Mouse (Mus musculus): ENCODE results near the gene Hist3h2ba.

The Hist3h2ba gene

DNA sequence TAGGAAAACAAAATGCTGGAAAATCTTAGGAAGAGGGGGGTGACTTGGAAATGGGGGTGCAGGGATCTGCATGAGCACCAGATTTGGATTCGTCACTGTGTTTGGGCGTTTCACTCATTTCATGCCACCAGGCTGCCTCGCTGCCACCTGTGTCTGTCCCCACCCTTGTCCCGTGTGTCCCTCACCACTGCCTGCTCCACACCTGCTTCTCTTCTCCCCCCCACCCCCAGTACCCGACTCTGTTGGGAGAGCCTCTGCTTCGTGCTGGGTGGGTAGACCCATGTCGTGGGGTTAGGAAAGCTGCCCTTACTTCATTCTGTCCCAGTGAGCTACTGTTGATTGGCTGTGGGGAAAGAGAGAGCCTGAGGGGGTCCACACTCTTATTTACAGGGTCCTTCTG, 35.9 kb downstream of the Hist3h2ba start:
- no peak for DNase-seq (ENCODE audit: extremely low spot score, low read depth, low spot score)

GRCm38 (mm10) chr11:58985299-58985917, 36.7 kb downstream of the Hist3h2ba start:
- no peak for DNase-seq (ENCODE audit: extremely low spot score, low read depth, low spot score)

- DNase-seq (ENCODE audit: extremely low spot score, low read depth, low spot score): no peak
These were observed 40.4 kb downstream of the Hist3h2ba start for GRCm38 (mm10) chr11:58989166-58989565.

- no peak for DNase-seq (ENCODE audit: extremely low spot score, low read depth, low spot score)
These were observed 41.4 kb downstream of the Hist3h2ba start for GRCm38 (mm10) chr11:58990141-58990540.

GRCm38 (mm10) chr11:58990794-58991193, 42.1 kb downstream of the Hist3h2ba start:
- DNase-seq (ENCODE audit: extremely low spot score, low read depth, low spot score): no peak

DNA sequence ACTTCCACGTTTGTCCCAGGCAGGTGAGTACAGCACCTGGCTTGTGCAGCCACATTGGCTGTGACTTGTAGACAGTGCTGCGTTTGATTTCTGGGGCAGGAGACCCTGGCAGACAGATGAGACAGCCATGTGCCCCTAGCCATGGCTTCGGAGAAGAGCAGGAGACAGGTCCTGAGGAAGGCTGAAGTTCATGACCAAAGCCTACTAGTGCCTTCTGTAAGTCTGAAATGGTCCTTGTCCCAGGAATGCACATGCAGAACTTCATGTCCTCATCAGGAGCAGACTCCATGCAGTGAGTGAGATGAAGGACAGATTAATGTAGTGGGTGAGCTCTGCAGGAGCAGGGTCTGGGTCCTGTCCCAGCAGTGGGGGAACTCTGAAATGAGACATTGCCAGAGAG, 43.2 kb downstream of the Hist3h2ba start:
- DNase-seq (ENCODE audit: extremely low spot score, low read depth, low spot score): no peak

DNA sequence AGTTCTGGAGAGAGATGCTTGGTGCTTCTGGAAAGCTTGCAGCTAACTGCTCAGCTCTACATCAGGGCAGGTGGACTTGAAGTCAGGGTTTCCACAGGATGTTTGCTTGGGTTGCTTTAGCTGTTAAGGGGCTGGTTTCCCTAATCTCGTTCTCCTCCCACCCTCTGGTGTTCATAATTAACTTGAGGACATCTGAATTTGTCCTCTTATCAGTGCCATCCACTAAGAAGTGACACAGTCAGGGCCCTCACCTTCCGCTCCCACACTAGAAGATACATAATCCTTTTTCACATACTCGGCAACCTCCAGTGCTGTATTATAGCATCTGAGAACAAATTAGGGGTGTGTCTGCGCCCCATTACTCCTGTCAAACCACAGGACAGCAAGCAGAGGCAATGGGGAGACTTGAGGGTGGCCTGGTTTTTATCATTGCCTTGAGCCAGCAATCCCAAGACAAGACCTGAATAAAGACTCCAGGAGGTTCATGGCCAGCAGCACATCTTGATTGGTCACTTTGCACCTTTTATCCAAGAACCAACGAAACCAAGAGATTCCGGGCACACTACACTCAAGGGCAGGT, 44.5 kb downstream of the Hist3h2ba start:
- no peak for DNase-seq (ENCODE audit: extremely low spot score, low read depth, low spot score)

DNA sequence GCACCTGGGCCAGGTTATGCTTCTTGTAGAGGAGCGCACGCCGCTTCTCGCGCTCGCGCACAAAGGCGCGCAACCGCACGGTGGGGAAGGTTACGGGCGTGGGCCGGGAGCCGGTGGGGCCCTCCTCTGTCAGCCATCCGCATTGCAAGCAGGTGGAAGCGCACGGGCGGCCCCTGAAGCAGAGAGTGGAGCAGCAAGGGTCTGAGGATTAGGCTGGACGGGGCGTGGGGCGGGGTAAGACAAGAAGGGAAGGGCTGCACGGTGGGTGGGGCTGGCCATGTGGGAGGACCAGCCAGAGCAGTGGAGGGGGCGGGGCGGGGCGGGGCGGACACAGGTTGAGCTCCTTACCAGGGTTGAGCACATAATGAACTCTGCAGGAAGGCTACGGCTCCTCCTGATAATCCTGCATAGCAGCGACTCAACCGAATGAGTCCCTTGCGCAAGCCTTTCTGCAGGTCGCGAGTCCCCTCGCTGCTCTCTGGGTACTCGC, 45.7 kb downstream of the Hist3h2ba start:
- no peak for DNase-seq (ENCODE audit: extremely low spot score, low read depth, low spot score)

- no peak for DNase-seq (ENCODE audit: extremely low spot score, low read depth, low spot score)
These were observed 46.5 kb downstream of the Hist3h2ba start for GRCm38 (mm10) chr11:58995061-58995806.

DNA sequence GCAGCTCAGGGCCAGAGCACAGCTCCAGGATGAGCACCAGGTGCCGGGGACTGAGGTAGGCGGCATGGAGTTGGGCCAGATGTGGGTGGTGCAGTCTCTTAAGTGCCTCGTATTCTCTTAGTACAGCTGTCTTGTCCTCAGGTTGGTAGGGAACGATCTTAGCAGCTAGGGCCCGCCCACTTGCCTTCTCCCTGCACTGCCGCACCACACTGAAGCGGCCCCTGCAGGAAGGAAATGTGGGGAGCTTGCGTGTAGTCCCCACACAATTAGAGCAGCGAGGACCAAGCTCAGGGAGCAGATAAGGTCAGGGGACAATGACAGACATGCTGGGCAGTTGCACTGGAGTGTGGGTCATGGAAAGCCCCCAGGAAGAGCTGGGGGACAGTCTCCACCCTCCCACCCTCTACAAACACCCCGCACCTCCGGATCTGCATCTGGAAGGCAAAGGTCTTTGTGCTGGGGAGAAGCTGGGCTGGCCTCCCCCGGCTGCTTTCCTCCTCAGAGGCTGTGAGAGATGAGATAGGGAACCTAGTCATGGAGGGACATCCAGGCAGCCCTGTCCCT, 47.2 kb downstream of the Hist3h2ba start:
- DNase-seq (ENCODE audit: extremely low spot score, low read depth, low spot score): no peak

GRCm38 (mm10) chr11:58997541-58997940, 48.8 kb downstream of the Hist3h2ba start:
- no peak for DNase-seq (ENCODE audit: extremely low spot score, low read depth, low spot score)
